Mouse (Mus musculus): ENCODE data around the gene Phlda3. TPM values are rescaled to one million over a fixed set of nuclear protein-coding genes. Genes with fewer than 3 reads are reported as not detected.

The Phlda3 gene
- 0.32 TPM for polyA plus RNA-seq (2014; fragmentation: Illumina TruSeq; extraction: RNeasy Lipid Tissue Mini Kit (QIAGEN cat#74804); ENCODE audit: low read depth, low replicate concordance)

GRCm38 (mm10) chr1:135765645-135766591 lies at the start of gene Phlda3:
Phlda3 (plus strand) TSS chr1:135766119.

GRCm38 (mm10) chr1:135719983-135720382 lies 45.9 kb upstream of the Phlda3 start, which contains the start of gene Csrp1:
Csrp1 (plus strand) TSS chr1:135720061.

GRCm38 (mm10) chr1:135778780-135779535 lies 13.0 kb downstream of the Phlda3 start, which contains the start of gene Tnni1:
Tnni1 (plus strand) TSS chr1:135779434.

GRCm38 (mm10) chr1:135818481-135819086 lies 52.7 kb downstream of the Phlda3 start, which contains the start of gene Lad1:
Lad1 (plus strand) TSS chr1:135818598.

Other genes with a start within 250 kb of the Phlda3 start
- 1.1 TPM for gene Nav1, start 158.8 kb upstream of the Phlda3 start, polyA plus RNA-seq (2014; fragmentation: Illumina TruSeq; extraction: RNeasy Lipid Tissue Mini Kit (QIAGEN cat#74804); ENCODE audit: low read depth, low replicate concordance)
- gene Csrp1, start 46.1 kb upstream of the Phlda3 start, polyA plus RNA-seq (2014; fragmentation: Illumina TruSeq; extraction: RNeasy Lipid Tissue Mini Kit (QIAGEN cat#74804); ENCODE audit: low read depth, low replicate concordance) = 7.6 TPM
- gene Tnni1, start 13.3 kb downstream of the Phlda3 start, polyA plus RNA-seq (2014; fragmentation: Illumina TruSeq; extraction: RNeasy Lipid Tissue Mini Kit (QIAGEN cat#74804); ENCODE audit: low read depth, low replicate concordance) = not detected
- gene Lad1, start 52.5 kb downstream of the Phlda3 start, polyA plus RNA-seq (2014; fragmentation: Illumina TruSeq; extraction: RNeasy Lipid Tissue Mini Kit (QIAGEN cat#74804); ENCODE audit: low read depth, low replicate concordance) = not detected
- 1.5 TPM for gene Tnnt2, start 70.2 kb downstream of the Phlda3 start, polyA plus RNA-seq (2014; fragmentation: Illumina TruSeq; extraction: RNeasy Lipid Tissue Mini Kit (QIAGEN cat#74804); ENCODE audit: low read depth, low replicate concordance)
- gene Pkp1, start 153.1 kb downstream of the Phlda3 start, polyA plus RNA-seq (2014; fragmentation: Illumina TruSeq; extraction: RNeasy Lipid Tissue Mini Kit (QIAGEN cat#74804); ENCODE audit: low read depth, low replicate concordance) = 0.21 TPM
- gene Igfn1, start 240.2 kb downstream of the Phlda3 start, polyA plus RNA-seq (2014; fragmentation: Illumina TruSeq; extraction: RNeasy Lipid Tissue Mini Kit (QIAGEN cat#74804); ENCODE audit: low read depth, low replicate concordance) = 0.11 TPM
- gene Tmem9, start 242.0 kb downstream of the Phlda3 start, polyA plus RNA-seq (2014; fragmentation: Illumina TruSeq; extraction: RNeasy Lipid Tissue Mini Kit (QIAGEN cat#74804); ENCODE audit: low read depth, low replicate concordance) = 1.7 TPM

Data from testis, adult 10 weeks (tissue).